Mouse (Mus musculus): ENCODE measurements at regions not wholly inside any gene's neighbourhood (a gene's known extent, or its start where the extent isn't known, plus 50 kb on each side); places are given as distances from the start of the nearest gene placed in this dataset.

DNA sequence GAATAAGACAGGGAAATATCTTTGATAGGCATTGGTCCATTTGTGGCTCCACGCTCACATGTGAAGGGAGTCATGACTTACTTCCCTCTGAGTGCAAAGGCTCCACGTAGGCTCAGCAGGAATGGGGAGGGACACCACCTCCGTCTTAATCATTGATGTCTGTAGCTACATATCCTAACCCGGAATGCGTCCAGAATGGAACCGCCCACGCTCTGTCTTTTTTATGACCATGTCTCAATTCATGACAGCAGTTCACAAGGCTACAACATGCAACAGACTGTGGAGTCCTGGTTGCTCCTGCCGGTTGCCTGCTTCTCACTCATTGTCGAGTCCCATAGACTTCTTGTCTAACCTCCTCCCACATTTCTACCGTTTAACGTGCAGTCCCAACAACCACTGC, 104.1 kb upstream of the Oxgr1 start:
- in situ Hi-C loops (cut with MboI; ENCODE audit: unreplicated experiment in 2 of 2) = no loop called here

DNA sequence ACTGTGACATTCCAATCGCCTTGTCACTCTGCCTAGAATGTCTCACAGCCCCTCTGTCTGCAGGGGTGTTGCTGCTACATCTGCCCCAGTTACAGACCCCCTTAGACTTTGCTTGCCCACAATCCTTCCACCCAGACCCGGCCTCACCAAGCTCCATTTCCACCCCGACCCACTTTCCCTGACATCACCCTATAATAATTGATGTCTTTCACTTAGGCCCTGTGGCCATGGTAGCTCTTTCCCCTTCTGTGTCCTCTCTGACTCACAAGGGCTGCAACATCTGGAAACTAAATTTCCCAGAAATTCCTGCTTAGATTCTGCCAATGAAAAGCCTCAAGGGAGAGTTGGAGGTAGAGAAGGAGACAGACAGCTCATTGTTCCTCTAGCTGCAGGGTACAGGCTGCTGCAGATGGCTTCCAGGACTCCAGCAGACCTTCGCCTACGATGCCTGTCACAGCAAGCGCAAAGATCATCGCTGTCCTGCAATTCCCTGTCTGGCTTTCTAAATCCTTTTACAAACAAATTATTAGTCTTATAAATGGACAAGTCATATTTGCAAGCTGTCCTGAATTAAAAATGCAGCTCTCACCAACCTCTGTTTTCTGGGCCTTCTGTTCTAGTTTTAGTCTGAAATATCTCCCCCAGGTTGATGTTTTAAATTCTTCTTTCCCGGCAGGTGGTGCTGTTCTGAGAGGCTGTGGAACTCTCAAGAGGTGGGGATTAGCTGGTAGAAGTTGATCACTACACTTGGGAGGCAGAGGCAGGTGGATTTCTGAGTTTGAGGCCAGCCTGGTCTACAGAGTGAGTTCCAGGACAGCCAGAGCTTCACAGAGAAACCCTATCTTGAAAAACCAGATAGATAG, 104.9 kb upstream of the Oxgr1 start:
- in situ Hi-C loops (cut with MboI; ENCODE audit: unreplicated experiment in 2 of 2) = no loop called here

GRCm38 (mm10) chr14:120148803-120149202, 106.6 kb upstream of the Oxgr1 start:
- in situ Hi-C loops (cut with MboI; ENCODE audit: unreplicated experiment in 2 of 2) = no loop called here

- in situ Hi-C loops (cut with MboI; ENCODE audit: unreplicated experiment in 2 of 2) = no loop called here
Measured at GRCm38 (mm10) chr14:120149341-120149741, 107.1 kb upstream of the Oxgr1 start.

GRCm38 (mm10) chr14:120150589-120150988, 108.4 kb upstream of the Oxgr1 start:
- in situ Hi-C loops (cut with MboI; ENCODE audit: unreplicated experiment in 2 of 2) = no loop called here

DNA sequence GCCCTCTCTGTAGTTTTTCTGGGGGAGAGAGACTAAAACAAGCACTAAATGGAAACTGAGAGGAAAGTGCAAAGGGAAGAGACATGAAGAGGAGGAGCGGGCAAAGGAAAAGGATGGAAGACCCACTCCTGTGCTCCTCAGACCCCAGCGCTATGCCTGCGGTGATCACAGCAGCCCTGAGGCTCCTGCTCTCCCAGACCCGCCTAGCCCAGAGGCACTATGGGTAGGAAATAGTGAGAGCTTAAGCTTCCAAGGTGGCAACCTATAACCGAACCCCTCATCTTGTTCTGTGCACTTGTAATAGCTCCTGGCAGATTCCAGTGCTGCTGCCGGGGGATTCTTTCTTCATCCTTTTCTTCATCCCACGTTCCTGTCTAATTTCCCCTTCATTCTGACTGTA, 112.2 kb upstream of the Oxgr1 start:
- in situ Hi-C loops (cut with MboI; ENCODE audit: unreplicated experiment in 2 of 2) = no loop called here

DNA sequence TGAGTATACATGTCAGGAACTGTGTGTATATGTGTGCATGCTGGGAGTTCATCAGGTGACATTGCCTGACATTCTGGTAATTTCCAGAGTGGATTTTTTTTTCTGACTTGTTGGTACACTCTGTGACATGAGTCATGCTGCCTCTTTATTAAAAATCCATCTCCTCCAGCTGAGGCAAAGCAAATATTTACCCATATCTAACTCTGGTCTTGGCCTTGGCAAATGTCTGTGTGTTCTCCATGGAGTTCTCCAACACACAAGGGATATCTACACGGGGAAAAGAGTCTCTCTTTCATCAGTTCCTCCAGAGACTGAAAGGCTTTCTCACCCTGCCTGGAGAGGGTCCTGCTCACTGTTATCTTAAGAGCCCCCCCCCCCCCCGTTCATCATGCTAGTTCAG, 111.3 kb upstream of the Mbnl2 start:
- in situ Hi-C loops (cut with MboI; ENCODE audit: unreplicated experiment in 2 of 2) = no loop called here

GRCm38 (mm10) chr14:120165496-120166045, 109.9 kb upstream of the Mbnl2 start:
- in situ Hi-C loops (cut with MboI; ENCODE audit: unreplicated experiment in 2 of 2) = no loop called here

DNA sequence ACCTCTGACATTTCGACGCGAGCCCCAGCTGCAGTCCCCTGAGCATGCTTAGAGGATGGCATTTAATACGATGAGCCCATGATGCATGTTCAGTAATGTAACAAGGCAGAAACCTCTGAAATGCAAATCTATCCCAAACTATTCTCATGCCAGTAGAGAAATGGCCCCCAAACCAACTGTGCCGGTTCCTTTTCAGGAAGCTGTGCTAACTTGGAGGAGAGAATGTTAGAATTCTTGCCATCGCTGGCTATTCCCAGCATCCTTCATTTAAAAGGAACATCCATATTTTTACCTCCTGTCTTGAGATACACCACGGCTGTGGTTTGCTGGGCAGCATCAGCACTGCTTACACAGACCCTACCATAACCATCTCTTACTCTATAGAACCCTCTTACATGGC, 104.7 kb upstream of the Mbnl2 start:
- in situ Hi-C loops (cut with MboI; ENCODE audit: unreplicated experiment in 2 of 2) = no loop called here

GRCm38 (mm10) chr14:120172058-120172457, 103.4 kb upstream of the Mbnl2 start:
- in situ Hi-C loops (cut with MboI; ENCODE audit: unreplicated experiment in 2 of 2) = no loop called here

GRCm38 (mm10) chr14:120172844-120173243, 102.6 kb upstream of the Mbnl2 start:
- in situ Hi-C loops (cut with MboI; ENCODE audit: unreplicated experiment in 2 of 2) = no loop called here

- in situ Hi-C loops (cut with MboI; ENCODE audit: unreplicated experiment in 2 of 2) = no loop called here
Measured at GRCm38 (mm10) chr14:120174615-120175014, 100.9 kb upstream of the Mbnl2 start.

DNA sequence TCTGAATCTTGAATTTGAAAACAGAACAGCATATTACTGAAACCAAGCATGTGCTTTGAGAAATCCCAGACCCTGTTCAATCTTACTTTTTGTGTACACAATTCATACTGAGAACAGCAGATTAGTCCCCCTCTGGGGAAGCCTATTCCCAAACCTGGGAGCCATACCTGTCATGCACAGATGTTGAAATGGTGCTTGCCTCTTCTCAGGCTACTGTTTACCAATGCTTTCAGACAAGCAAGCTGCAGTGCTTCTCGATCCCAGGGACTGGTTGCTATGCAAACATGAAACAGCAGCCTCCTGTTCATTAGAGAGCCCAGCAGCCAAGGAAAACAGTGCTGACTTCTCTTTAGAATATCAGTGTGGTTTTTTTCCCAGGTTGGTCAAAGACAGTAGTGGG, 80.3 kb upstream of the Mbnl2 start:
- in situ Hi-C loops (cut with MboI; ENCODE audit: unreplicated experiment in 2 of 2) = no loop called here

GRCm38 (mm10) chr14:120211741-120212140, 63.7 kb upstream of the Mbnl2 start:
- in situ Hi-C loops (cut with MboI; ENCODE audit: unreplicated experiment in 2 of 2) = no loop called here

- in situ Hi-C loops (cut with MboI; ENCODE audit: unreplicated experiment in 2 of 2) = no loop called here
Measured at GRCm38 (mm10) chr14:120212626-120213025, 62.8 kb upstream of the Mbnl2 start.

- in situ Hi-C loops (cut with MboI; ENCODE audit: unreplicated experiment in 2 of 2) = no loop called here
Measured at GRCm38 (mm10) chr14:120219224-120219623, 56.2 kb upstream of the Mbnl2 start.

DNA sequence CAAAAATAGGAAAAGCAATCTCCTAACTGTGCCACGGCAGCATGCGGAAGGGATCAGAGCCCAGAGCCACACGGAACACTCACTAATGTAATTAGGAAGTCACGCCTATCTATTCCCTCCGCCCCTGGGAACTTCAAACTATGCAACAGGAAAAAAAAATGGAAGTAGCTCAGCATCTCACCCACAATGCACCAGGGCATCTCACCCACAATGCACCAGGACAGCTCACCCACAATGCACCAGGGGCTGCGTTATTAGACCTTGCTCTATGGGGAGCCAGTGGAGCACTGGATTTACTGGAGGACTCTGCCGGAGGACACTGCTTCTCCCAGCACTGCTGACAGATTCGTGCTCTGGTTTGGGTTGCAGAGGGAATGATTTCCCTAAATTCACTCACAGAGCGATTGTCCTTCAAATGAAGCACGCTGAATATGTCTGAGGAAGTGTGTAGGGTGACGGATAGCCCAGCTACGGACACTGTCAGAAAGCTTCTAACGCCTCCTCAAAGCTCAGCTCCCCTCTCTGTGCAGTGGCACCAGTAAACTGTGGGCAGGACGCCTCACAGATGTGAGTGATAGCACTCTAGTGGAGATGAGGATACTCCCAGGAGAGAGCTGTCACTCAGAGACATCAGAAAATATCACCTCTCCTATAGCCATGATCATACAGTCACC, 51.8 kb upstream of the Mbnl2 start:
- in situ Hi-C loops (cut with MboI; ENCODE audit: unreplicated experiment in 2 of 2) = no loop called here

- in situ Hi-C loops (cut with MboI; ENCODE audit: unreplicated experiment in 2 of 2) = no loop called here
Measured at GRCm38 (mm10) chr14:120224202-120224846, 51.1 kb upstream of the Mbnl2 start.

- in situ Hi-C loops (cut with MboI; ENCODE audit: unreplicated experiment in 2 of 2) = no loop called here
Measured at GRCm38 (mm10) chr14:120225657-120226056, 49.8 kb upstream of the Mbnl2 start.
